In the genomic region with DNA sequence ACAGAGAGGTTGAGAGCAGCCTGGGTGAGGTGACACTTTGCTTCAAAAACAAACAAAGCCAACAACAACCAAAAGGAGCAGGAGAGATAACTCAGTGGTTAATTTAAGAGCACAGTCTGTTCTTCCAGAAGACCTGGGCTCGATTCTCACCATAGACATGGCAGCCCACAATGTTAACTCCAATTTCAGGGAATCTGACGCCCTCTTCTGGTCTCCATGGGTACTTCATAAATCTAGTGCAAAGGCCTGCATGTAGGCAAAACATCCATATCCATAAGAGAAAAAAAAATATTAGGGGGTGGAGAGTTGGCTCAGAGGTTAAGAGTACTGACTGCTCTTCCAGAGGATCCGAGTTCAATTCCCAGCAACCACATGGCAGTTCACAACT, we compare ENCODE assay signal across 11 mouse cellular contexts. TPM values are rescaled to one million over a fixed set of nuclear protein-coding genes. Genes with fewer than 3 reads are reported as not detected.
DNase-seq lines count a peak whose midpoint lies in the region; ATAC-seq and TF ChIP-seq lines count a peak whose summit lies in the region.
"Had no signal": no experiment of that assay in that cellular context is flagged by ENCODE, and none has a peak within 500 bp of the region (broad histone marks: within the 10 kb centered on the region; RNA-seq: fewer than 3 reads in every experiment).

No protein-coding gene starts in this region.

- H3K9me3 ChIP-seq in forebrain, postnatal 0 days (ENCODE audit: low read length): no peaks in the 10 kb centered on the region
- no peaks in the 10 kb centered on the region for H3K9me3 ChIP-seq in forebrain, embryonic 14.5 days (replicated peaks; ENCODE audit: control insufficient read depth, low read length)
- no peaks in the 10 kb centered on the region for H3K9me3 ChIP-seq in liver, postnatal 0 days (ENCODE audit: low read length)
- H3K9me3 ChIP-seq in liver, embryonic 12.5 days (replicated peaks): no peaks in the 10 kb centered on the region
- H3K9me3 ChIP-seq in MEL (replicated peaks; ENCODE audit: insufficient read depth, low read length): no peaks in the 10 kb centered on the region
- H3K9me3 ChIP-seq in midbrain, postnatal 0 days (ENCODE audit: low read length): no peaks in the 10 kb centered on the region
- H3K9me3 ChIP-seq: heart, embryonic 12.5 days had no signal

- 62% methylated on average over 3 of the region's 3 CpGs for WGBS in forebrain, postnatal 0 days
- 61% methylated on average over 3 of the region's 3 CpGs for WGBS in forebrain, embryonic 14.5 days
- 71% methylated on average over 3 of the region's 3 CpGs for WGBS in liver, postnatal 0 days (ENCODE audit: insufficient replicate concordance)
- WGBS in liver, embryonic 12.5 days (ENCODE audit: insufficient replicate concordance): 46% methylated on average over 3 of the region's 3 CpGs
- WGBS in midbrain, postnatal 0 days: 59% methylated on average over 3 of the region's 3 CpGs

- H3K36me3 ChIP-seq in forebrain, postnatal 0 days (ENCODE audit: insufficient read depth): no peaks in the 10 kb centered on the region; the same call in none of the 2 replicates
- peaks cover 8% of the 10 kb centered on the region; the same call in 1 of the 2 replicates for H3K36me3 ChIP-seq in forebrain, embryonic 14.5 days (ENCODE audit: control insufficient read depth, insufficient read depth, low read length)
- H3K36me3 ChIP-seq in liver, postnatal 0 days (replicated peaks; ENCODE audit: insufficient read depth, low read length): no peaks in the 10 kb centered on the region
- no peaks in the 10 kb centered on the region for H3K36me3 ChIP-seq in liver, embryonic 12.5 days
- no peaks in the 10 kb centered on the region for H3K36me3 ChIP-seq in MEL (ENCODE audit: control insufficient read depth in 1 of 2, insufficient read depth in 2 of 2, low read length in 2 of 2)
- H3K36me3 ChIP-seq in midbrain, postnatal 0 days (ENCODE audit: insufficient read depth, low read length): 0 out of 2 replicates have a peak, but pooled peaks cover 3% of the 10 kb centered on the region
- H3K36me3 ChIP-seq: heart, embryonic 12.5 days had no signal

- H3K4me3 ChIP-seq in forebrain, postnatal 0 days (ENCODE audit: low read depth, low read length): no peak overlapping the region
- H3K4me3 ChIP-seq in forebrain, embryonic 14.5 days (ENCODE audit: low read depth, low read length): no peak overlapping the region
- H3K4me3 ChIP-seq in liver, postnatal 0 days (ENCODE audit: low read depth, low read length): no peak overlapping the region
- no peak overlapping the region for H3K4me3 ChIP-seq in liver, embryonic 12.5 days
- no peak overlapping the region for H3K4me3 ChIP-seq in MEL (ENCODE audit: control insufficient read depth in 1 of 2, insufficient read depth in 1 of 2, low read depth in 2 of 2, low read length in 2 of 2)
- no peak overlapping the region for H3K4me3 ChIP-seq in midbrain, postnatal 0 days (ENCODE audit: low read depth, low read length)
- H3K4me3 ChIP-seq: heart, embryonic 12.5 days had no signal

- no peaks in the 10 kb centered on the region for H3K27me3 ChIP-seq in forebrain, postnatal 0 days (ENCODE audit: insufficient read depth, low read length)
- no peaks in the 10 kb centered on the region for H3K27me3 ChIP-seq in forebrain, embryonic 14.5 days (replicated peaks; ENCODE audit: control insufficient read depth, insufficient read depth, low read length)
- no peaks in the 10 kb centered on the region for H3K27me3 ChIP-seq in liver, postnatal 0 days (ENCODE audit: insufficient read depth, low read length)
- peaks cover under 1% of the 10 kb centered on the region; the same call in 1 of the 2 replicates for H3K27me3 ChIP-seq in liver, embryonic 12.5 days (replicated peaks)
- H3K27me3 ChIP-seq in MEL (ENCODE audit: control insufficient read depth in 1 of 2, insufficient read depth in 2 of 2, low read length in 2 of 2): no peaks in the 10 kb centered on the region
- no peaks in the 10 kb centered on the region for H3K27me3 ChIP-seq in midbrain, postnatal 0 days (ENCODE audit: insufficient read depth, low read length)
- H3K27me3 ChIP-seq: heart, embryonic 12.5 days had no signal

- no peak overlapping the region for H3K4me2 ChIP-seq in forebrain, postnatal 0 days (ENCODE audit: low read depth)
- no peak overlapping the region for H3K4me2 ChIP-seq in forebrain, embryonic 14.5 days (ENCODE audit: low read length)
- no peak overlapping the region for H3K4me2 ChIP-seq in liver, postnatal 0 days (ENCODE audit: low read depth, low read length)
- H3K4me2 ChIP-seq in liver, embryonic 12.5 days: no peak overlapping the region
- H3K4me2 ChIP-seq in midbrain, postnatal 0 days (ENCODE audit: low read depth, low read length, poor library complexity, severe bottlenecking): no peak overlapping the region
- H3K4me2 ChIP-seq: heart, embryonic 12.5 days had no signal

- H3K79me2 ChIP-seq in MEL (ENCODE audit: control insufficient read depth, insufficient read depth, low read length, poor library complexity): no peaks in the 10 kb centered on the region; the same call in 1 of the 2 replicates

- DNase-seq in forebrain, postnatal 0 days: no peak
- no peak for DNase-seq in forebrain, embryonic 14.5 days (ENCODE audit: low spot score)
- no peak for DNase-seq in liver, postnatal 0 days
- peak; percentile 56 for DNase-seq in MEL (ENCODE audit: low read depth, low spot score)
- no peak for DNase-seq in midbrain, postnatal 0 days (ENCODE audit: low spot score)
- DNase-seq in ovary, postnatal 36 days (ENCODE audit: low spot score): no peak
- DNase-seq in layer of hippocampus, postnatal 36 days: no peak
- DNase-seq: adrenal gland, adult 8-10 months had no signal

- ATAC-seq in forebrain, postnatal 0 days: no peak
- no peak for ATAC-seq in forebrain, embryonic 14.5 days
- no peak for ATAC-seq in liver, postnatal 0 days
- ATAC-seq in liver, embryonic 12.5 days: no peak
- no peak for ATAC-seq in midbrain, postnatal 0 days (ENCODE audit: low FRiP score)
- ATAC-seq: inflammation-experienced regulatory T-cells, adult 6 months had no signal

- no peak overlapping the region for H3K9ac ChIP-seq in forebrain, postnatal 0 days
- no peak overlapping the region for H3K9ac ChIP-seq in forebrain, embryonic 14.5 days (ENCODE audit: low read length)
- no peak overlapping the region for H3K9ac ChIP-seq in liver, postnatal 0 days (replicated peaks)
- H3K9ac ChIP-seq in liver, embryonic 12.5 days: no peak overlapping the region
- H3K9ac ChIP-seq in MEL (ENCODE audit: control insufficient read depth, low read depth, low read length, poor library complexity, severe bottlenecking): no peak overlapping the region
- H3K9ac ChIP-seq in midbrain, postnatal 0 days (replicated peaks; ENCODE audit: low read length, poor library complexity, severe bottlenecking): no peak overlapping the region
- H3K9ac ChIP-seq: heart, embryonic 12.5 days had no signal

- peak; percentile 47 for TF ChIP-seq CTCF in forebrain, postnatal 0 days (IDR thresholded peaks at IDR 0.05; ENCODE audit: low read depth)
- TF ChIP-seq CTCF in liver, postnatal 0 days (IDR thresholded peaks at IDR 0.05; ENCODE audit: low read depth): peak; percentile 51
- peak; percentile 32 to 59 (median 50); a peak in 4 of 6 replicates for TF ChIP-seq CTCF in MEL (IDR thresholded peaks at IDR 0.05 in 2 of 3, conservative IDR thresholded peaks at IDR 0.05 in 1 of 3; ENCODE audit: control insufficient read depth in 1 of 3, insufficient read depth in 1 of 3, low read depth in 2 of 3, low read length in 3 of 3, poor library complexity in 1 of 3, severe bottlenecking in 1 of 3)
- TF ChIP-seq CTCF in midbrain, postnatal 0 days (IDR thresholded peaks at IDR 0.05): peak; percentile 60

- H3K4me1 ChIP-seq in forebrain, postnatal 0 days (ENCODE audit: insufficient read depth): peaks cover 3% of the 10 kb centered on the region
- peaks cover 6% of the 10 kb centered on the region for H3K4me1 ChIP-seq in forebrain, embryonic 14.5 days (ENCODE audit: control insufficient read depth, insufficient read depth, low read length)
- H3K4me1 ChIP-seq in liver, postnatal 0 days (ENCODE audit: insufficient read depth): peaks cover 13% of the 10 kb centered on the region
- peaks cover 23% of the 10 kb centered on the region for H3K4me1 ChIP-seq in liver, embryonic 12.5 days
- H3K4me1 ChIP-seq in MEL (ENCODE audit: control insufficient read depth in 1 of 2, insufficient read depth in 2 of 2, low read length in 2 of 2): no peaks in the 10 kb centered on the region
- H3K4me1 ChIP-seq in midbrain, postnatal 0 days (ENCODE audit: insufficient read depth, low read length): peaks cover 10% of the 10 kb centered on the region; the same call in 1 of the 2 replicates

- no peak for TF ChIP-seq EP300 in liver, postnatal 0 days (IDR thresholded peaks at IDR 0.05; ENCODE audit: low read depth)
- no peak for TF ChIP-seq EP300 in MEL (IDR thresholded peaks at IDR 0.05; ENCODE audit: low read depth in 1 of 2, low read length in 2 of 2)

- TF ChIP-seq POLR2A in MEL (IDR thresholded peaks at IDR 0.05; ENCODE audit: control insufficient read depth in 1 of 2, insufficient read depth in 1 of 2, low read depth in 1 of 2, low read length in 2 of 2, poor library complexity in 1 of 2): no peak

- no peak overlapping the region for H3K27ac ChIP-seq in forebrain, postnatal 0 days (ENCODE audit: low read depth, low read length)
- H3K27ac ChIP-seq in forebrain, embryonic 14.5 days (ENCODE audit: low read depth, low read length): no peak overlapping the region
- no peak overlapping the region for H3K27ac ChIP-seq in liver, postnatal 0 days (ENCODE audit: low read depth)
- H3K27ac ChIP-seq in liver, embryonic 12.5 days: no peak overlapping the region
- H3K27ac ChIP-seq in MEL (ENCODE audit: control insufficient read depth, low read depth, low read length): no peak overlapping the region
- no peak overlapping the region for H3K27ac ChIP-seq in midbrain, postnatal 0 days (ENCODE audit: low read depth, low read length)

- peak; percentile 52 for TF ChIP-seq RAD21 in MEL (IDR thresholded peaks at IDR 0.05; ENCODE audit: low read depth, low read length)

RNA-seq across cellular contexts. Expression of a gene that starts 7.0 kb away (rescaled TPM):
- total RNA-seq in forebrain, postnatal 0 days (2014; rRNA removed): 162 and 164 TPM in 2 replicates
- 12.7 and 14.5 TPM in 2 replicates for polyA plus RNA-seq in forebrain, postnatal 0 days (2015; fragmentation: Nextera tagmentation; extraction: Ambion mirVana)
- polyA plus RNA-seq in forebrain, embryonic 14.5 days (2014; fragmentation: Nextera tagmentation; extraction: Ambion mirVana): 11.1 and 15.6 TPM in 2 replicates
- polyA plus RNA-seq in liver, postnatal 0 days (2015; fragmentation: Nextera tagmentation; extraction: Ambion mirVana): 0.21 and 0.29 TPM in 2 replicates
- 0.94 and 1.0 TPM in 2 replicates for polyA plus RNA-seq in liver, embryonic 12.5 days (2016; fragmentation: Nextera tagmentation; extraction: Ambion mirVana)
- 3.5 and 4.4 TPM in 2 replicates for total RNA-seq in MEL (2012; rRNA removed)
- 1 to 10 TPM in 1 of 2 experiments, not detected in 1; 7.4 TPM for polyA plus RNA-seq in MEL (2012; ENCODE audit: insufficient read depth in 1 of 2, insufficient read length in 2 of 2, low read depth in 1 of 2, low replicate concordance in 2 of 2, missing spikeins in 1 of 2)
- 148 and 153 TPM in 2 replicates for total RNA-seq in midbrain, postnatal 0 days (2014; rRNA removed)
- polyA plus RNA-seq in midbrain, postnatal 0 days (2015; fragmentation: Nextera tagmentation; extraction: Ambion mirVana): 13.1 TPM in 2 replicates
- total RNA-seq in layer of hippocampus, postnatal 36 days (2021): 100 to 1,000 TPM in 1 of 2 experiments, 10 to 100 TPM in 1; 96.7 to 105 TPM

RNA-seq across cellular contexts. Expression of a gene that starts 14.7 kb away (rescaled TPM):
- total RNA-seq in forebrain, postnatal 0 days (2014; rRNA removed): not detected in 2 replicates
- 0.55 and 0.97 TPM in 2 replicates for polyA plus RNA-seq in forebrain, postnatal 0 days (2015; fragmentation: Nextera tagmentation; extraction: Ambion mirVana)
- polyA plus RNA-seq in forebrain, embryonic 14.5 days (2014; fragmentation: Nextera tagmentation; extraction: Ambion mirVana): 0.10 TPM in 1 of 2 replicates, not detected in the other
- polyA plus RNA-seq in liver, postnatal 0 days (2015; fragmentation: Nextera tagmentation; extraction: Ambion mirVana): not detected in 2 replicates
- polyA plus RNA-seq in liver, embryonic 12.5 days (2016; fragmentation: Nextera tagmentation; extraction: Ambion mirVana): not detected in 2 replicates
- total RNA-seq in MEL (2012; rRNA removed): 0.07 TPM in 1 of 2 replicates, not detected in the other
- under 1 TPM in 1 of 2 experiments, not detected in 1; 0.21 TPM for polyA plus RNA-seq in MEL (2012; ENCODE audit: insufficient read depth in 1 of 2, insufficient read length in 2 of 2, low read depth in 1 of 2, low replicate concordance in 2 of 2, missing spikeins in 1 of 2)
- not detected in 2 replicates for total RNA-seq in midbrain, postnatal 0 days (2014; rRNA removed)
- polyA plus RNA-seq in midbrain, postnatal 0 days (2015; fragmentation: Nextera tagmentation; extraction: Ambion mirVana): 0.93 and 1.1 TPM in 2 replicates
- 1 to 10 TPM; 5.1 to 5.2 TPM for total RNA-seq in layer of hippocampus, postnatal 36 days (2021)
- total RNA-seq: adrenal gland, adult 8-10 months had no signal
- polyA plus RNA-seq: heart, embryonic 12.5 days had no signal

RNA-seq across cellular contexts. Expression of a gene that starts 35.9 kb away (rescaled TPM):
- total RNA-seq in forebrain, postnatal 0 days (2014; rRNA removed): 68.9 and 97.5 TPM in 2 replicates
- 150 and 160 TPM in 2 replicates for polyA plus RNA-seq in forebrain, postnatal 0 days (2015; fragmentation: Nextera tagmentation; extraction: Ambion mirVana)
- 240 and 256 TPM in 2 replicates for polyA plus RNA-seq in forebrain, embryonic 14.5 days (2014; fragmentation: Nextera tagmentation; extraction: Ambion mirVana)
- polyA plus RNA-seq in liver, postnatal 0 days (2015; fragmentation: Nextera tagmentation; extraction: Ambion mirVana): 75.4 and 81.4 TPM in 2 replicates
- 259 and 263 TPM in 2 replicates for polyA plus RNA-seq in liver, embryonic 12.5 days (2016; fragmentation: Nextera tagmentation; extraction: Ambion mirVana)
- total RNA-seq in MEL (2012; rRNA removed): 268 and 304 TPM in 2 replicates
- 100 to 1,000 TPM in 1 of 2 experiments, not detected in 1; 424 TPM for polyA plus RNA-seq in MEL (2012; ENCODE audit: insufficient read depth in 1 of 2, insufficient read length in 2 of 2, low read depth in 1 of 2, low replicate concordance in 2 of 2, missing spikeins in 1 of 2)
- total RNA-seq in midbrain, postnatal 0 days (2014; rRNA removed): 58.1 and 87.6 TPM in 2 replicates
- 155 and 157 TPM in 2 replicates for polyA plus RNA-seq in midbrain, postnatal 0 days (2015; fragmentation: Nextera tagmentation; extraction: Ambion mirVana)
- total RNA-seq in layer of hippocampus, postnatal 36 days (2021): 10 to 100 TPM; 50.0 to 50.5 TPM
